Mouse (Mus musculus): ENCODE data around the gene Isy1. TPM values are rescaled to one million over a fixed set of nuclear protein-coding genes. Genes with fewer than 3 reads are reported as not detected.

Isy1 gene
- polyA plus RNA-seq, 1 experiment from 2014 or later: 34.4 TPM

DNA sequence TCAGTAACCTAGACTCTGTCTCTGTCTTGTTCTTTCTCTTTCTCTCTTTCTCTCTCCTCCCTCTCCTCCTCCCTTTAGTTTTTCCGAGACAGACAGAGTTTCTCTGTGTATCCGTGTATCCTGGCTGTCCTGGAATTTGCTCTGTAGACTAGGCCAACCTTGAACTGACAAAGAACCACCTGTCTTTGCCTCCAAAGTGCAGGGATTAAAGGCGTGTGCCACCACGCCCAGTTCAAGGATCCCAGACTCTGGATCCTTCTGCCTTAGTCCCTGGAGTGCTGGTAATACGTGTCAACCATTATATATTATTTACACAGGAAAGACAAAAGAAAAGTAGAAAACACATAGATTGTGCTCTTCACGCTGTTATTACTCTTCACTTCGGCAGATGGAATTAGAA is 32.6 kb upstream of the Isy1 start:
- WGBS: 82% methylated on average over 7 of the region's 7 CpGs
- no peaks in the 10 kb centered on the region for H3K4me1 ChIP-seq (replicated peaks)

DNA sequence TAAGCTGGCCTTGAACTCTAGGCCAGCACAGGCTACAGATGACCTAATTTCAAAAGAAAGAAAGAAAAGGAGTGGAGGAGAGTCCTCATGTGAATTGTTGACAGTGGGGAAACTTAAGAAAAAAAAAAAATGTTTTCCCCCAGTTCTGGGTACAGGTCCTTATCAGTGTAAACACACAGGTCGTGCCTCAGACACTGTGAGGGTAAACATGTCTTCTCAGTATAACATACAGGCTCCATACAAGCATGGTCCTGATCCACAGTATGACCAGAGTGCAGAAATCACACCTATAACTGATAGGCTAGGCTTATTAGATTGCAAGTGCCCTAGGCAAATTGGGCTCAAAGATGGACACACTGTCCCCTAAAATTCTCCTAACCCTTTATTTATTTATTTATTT is 31.8 kb upstream of the Isy1 start:
- no peaks in the 10 kb centered on the region for H3K36me3 ChIP-seq
- no peaks in the 10 kb centered on the region for H3K9me3 ChIP-seq
- ATAC-seq: no peak
- no peak overlapping the region for H3K9ac ChIP-seq (replicated peaks)
- no peaks in the 10 kb centered on the region for H3K27me3 ChIP-seq
- H3K4me3 ChIP-seq (replicated peaks): no peak overlapping the region
- no peaks in the 10 kb centered on the region for H3K4me1 ChIP-seq (replicated peaks)
- 81% methylated on average over 1 of the region's 1 CpGs for WGBS
- H3K27ac ChIP-seq: no peak overlapping the region
- no peak overlapping the region for H3K4me2 ChIP-seq (replicated peaks)

More for the DNA sequence above, 32.6 kb upstream of the Isy1 start:
- Histone ChIP-seq H3K9ac (replicated peaks) (no peak overlapping the region), H3K36me3 (no peaks in the 10 kb centered on the region), H3K9me3 (no peaks in the 10 kb centered on the region), H3K4me3 (replicated peaks) (no peak overlapping the region), H3K27me3 (no peaks in the 10 kb centered on the region), H3K27ac (no peak overlapping the region), H3K4me2 (replicated peaks) (no peak overlapping the region)
- ATAC-seq: no peak

DNA sequence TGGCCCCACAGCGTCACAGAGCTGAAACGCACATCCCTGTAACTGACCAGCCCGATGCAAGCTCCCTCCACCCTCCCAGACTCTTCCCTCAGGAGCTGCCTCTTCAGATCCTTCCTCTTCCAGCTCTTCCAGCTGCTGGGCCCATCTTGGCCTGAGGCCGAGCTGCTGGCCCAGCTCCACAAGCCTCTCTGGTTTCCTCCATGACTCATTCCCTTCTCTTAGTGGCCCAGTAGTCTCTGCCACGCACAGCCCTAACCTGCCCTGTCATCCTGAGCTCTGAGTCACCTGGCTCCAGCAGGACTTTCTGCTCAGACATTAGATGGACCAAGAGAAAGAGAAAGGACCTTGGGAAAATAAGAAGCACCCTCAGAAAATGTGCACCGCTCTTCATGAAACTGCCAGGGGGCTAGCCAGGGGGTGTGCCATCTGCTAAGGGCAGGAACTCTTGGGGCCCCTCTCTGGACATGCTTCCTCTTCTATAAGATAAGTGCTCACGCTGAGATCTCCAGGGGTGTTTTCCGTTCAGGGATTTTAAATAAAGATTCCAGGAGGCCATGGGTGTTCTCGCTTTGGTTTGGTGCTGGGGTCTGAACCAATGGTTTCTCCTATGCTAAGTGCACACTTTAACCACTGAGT is 30.4 kb upstream of the Isy1 start:
- 82% methylated on average over 9 of the region's 9 CpGs for WGBS
- Histone ChIP-seq H3K4me2 (replicated peaks) (no peak overlapping the region), H3K9me3 (no peaks in the 10 kb centered on the region), H3K27ac (no peak overlapping the region), H3K27me3 (no peaks in the 10 kb centered on the region), H3K4me1 (replicated peaks) (no peaks in the 10 kb centered on the region), H3K9ac (replicated peaks) (no peak overlapping the region), H3K4me3 (replicated peaks) (no peak overlapping the region), H3K36me3 (no peaks in the 10 kb centered on the region)
- ATAC-seq: no peak

DNA sequence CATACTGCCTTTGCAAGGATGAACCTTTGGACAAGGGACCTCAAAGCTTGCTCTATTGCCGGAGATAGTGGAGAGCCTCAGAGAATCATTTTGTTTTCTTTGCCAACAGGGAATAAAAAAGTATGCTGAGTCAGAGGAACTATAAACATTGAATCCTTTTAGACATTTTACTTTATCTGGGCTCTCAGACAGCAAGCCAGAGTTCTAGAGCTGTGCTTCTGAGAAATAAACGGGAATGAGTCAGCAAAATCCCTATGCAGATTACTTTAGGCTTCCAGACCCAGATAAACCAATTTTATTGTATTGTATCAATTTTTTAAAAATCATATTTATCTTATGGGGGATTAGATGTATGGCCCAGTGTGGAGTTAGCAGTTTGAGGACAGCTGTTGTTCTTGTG is 28.7 kb upstream of the Isy1 start:
- Histone ChIP-seq H3K27me3 (no peaks in the 10 kb centered on the region), H3K4me1 (replicated peaks) (no peaks in the 10 kb centered on the region), H3K27ac (no peak overlapping the region), H3K4me2 (replicated peaks) (no peak overlapping the region), H3K36me3 (no peaks in the 10 kb centered on the region), H3K9me3 (no peaks in the 10 kb centered on the region), H3K4me3 (replicated peaks) (no peak overlapping the region), H3K9ac (replicated peaks) (no peak overlapping the region)
- ATAC-seq: no peak
- WGBS: 83% methylated on average over 2 of the region's 2 CpGs

DNA sequence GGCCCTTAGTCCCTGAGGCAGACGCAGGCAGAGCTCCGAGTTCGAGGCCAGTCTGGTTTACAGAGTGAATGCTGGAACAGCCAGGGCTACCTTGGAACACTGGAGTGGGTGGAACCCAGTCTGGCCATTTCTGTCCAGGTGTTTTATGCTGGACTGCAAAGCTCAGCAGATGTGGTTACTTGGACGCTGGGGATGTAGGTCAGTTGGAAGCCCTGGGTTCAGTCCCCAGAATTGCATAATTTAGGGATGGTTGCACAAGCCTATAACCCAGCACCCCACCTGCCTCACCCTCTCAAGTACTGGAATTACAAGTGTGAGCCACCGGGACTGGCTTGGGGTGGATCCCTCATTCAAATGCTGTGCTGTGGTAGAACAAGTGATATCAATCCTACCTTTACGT is 27.6 kb upstream of the Isy1 start:
- no peak overlapping the region for H3K9ac ChIP-seq (replicated peaks)
- 88% methylated on average over 6 of the region's 6 CpGs for WGBS
- no peak overlapping the region for H3K27ac ChIP-seq
- no peaks in the 10 kb centered on the region for H3K4me1 ChIP-seq (replicated peaks)
- H3K9me3 ChIP-seq: no peaks in the 10 kb centered on the region
- ATAC-seq: no peak
- H3K27me3 ChIP-seq: no peaks in the 10 kb centered on the region
- H3K4me3 ChIP-seq (replicated peaks): no peak overlapping the region
- H3K36me3 ChIP-seq: no peaks in the 10 kb centered on the region
- H3K4me2 ChIP-seq (replicated peaks): no peak overlapping the region

DNA sequence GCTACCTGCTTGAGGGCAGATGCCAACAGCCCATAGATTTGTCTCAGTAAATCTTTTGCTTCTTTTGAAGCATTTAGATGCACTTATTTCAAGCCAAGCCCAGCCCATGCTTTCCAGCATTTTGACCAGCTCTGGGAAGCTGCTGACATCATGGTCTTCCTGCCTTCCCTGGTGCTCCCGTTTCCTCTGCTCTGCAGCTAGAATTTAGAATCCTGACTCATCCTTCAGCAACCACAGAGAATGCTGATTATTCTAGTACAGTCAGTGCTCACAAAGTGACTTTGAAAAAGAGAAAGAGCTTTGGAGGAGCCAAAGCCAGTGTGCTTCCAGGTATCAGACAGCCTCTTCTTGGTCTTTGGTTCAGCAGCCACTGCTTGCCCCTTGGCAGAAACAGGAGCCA is 18.5 kb upstream of the Isy1 start:
- no peak for ATAC-seq
- Histone ChIP-seq H3K27ac (no peak overlapping the region), H3K27me3 (no peaks in the 10 kb centered on the region), H3K9ac (replicated peaks) (no peak overlapping the region), H3K36me3 (no peaks in the 10 kb centered on the region), H3K9me3 (no peaks in the 10 kb centered on the region), H3K4me2 (replicated peaks) (no peak overlapping the region), H3K4me3 (replicated peaks) (no peak overlapping the region), H3K4me1 (replicated peaks) (no peaks in the 10 kb centered on the region)
- whole genome bisulfite sequencing: 60% methylated on average over 1 of the region's 1 CpGs

DNA sequence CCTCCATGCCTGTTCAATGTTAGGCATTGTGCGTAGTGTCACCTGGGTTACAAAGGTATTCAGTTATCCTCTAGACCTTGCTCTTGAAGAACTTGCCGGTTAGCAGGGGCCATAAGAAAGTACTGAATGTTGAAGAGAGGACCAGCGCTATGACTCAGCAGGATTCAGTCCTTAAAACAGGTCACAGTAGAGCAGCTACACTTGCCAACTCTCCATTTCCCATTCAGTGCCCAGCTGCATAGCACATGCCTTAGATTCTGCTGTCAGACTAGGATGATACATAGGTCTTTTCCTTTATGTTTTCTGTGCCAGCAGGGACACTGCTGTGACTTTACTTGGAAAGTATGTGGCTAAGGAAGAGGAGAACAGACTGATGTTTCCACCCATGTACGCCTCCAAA is 14.8 kb upstream of the Isy1 start:
- no peak for ATAC-seq
- Histone ChIP-seq H3K4me1 (replicated peaks) (peaks cover 19% of the 10 kb centered on the region), H3K9me3 (no peaks in the 10 kb centered on the region)

DNA sequence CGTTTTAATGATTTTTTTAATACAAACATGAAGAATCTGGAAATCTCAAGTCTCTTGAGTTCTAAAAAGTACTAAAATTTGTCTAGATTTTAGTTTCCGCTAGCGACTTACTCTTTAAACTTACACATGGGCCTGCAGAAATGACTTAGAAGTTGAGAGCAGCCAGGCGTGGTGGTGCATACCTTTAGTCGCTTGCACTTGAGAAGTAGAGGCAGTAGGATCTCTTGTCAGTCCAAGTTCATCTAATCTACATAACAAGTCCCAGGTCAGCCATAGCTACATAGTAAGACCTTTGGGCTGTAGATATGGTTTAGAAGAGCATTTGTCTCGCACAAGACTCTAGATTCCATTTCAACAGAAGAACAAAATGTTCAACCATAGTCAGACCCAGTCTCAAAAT is 13.3 kb upstream of the Isy1 start:
- Histone ChIP-seq H3K27me3 (no peaks in the 10 kb centered on the region), H3K4me2 (replicated peaks) (no peak overlapping the region; the same call in 1 of the 2 replicates), H3K27ac (no peak overlapping the region), H3K4me3 (replicated peaks) (no peak overlapping the region), H3K4me1 (replicated peaks) (peaks cover 35% of the 10 kb centered on the region), H3K36me3 (peaks cover 5% of the 10 kb centered on the region; the same call in 1 of the 2 replicates), H3K9ac (replicated peaks) (no peak overlapping the region), H3K9me3 (no peaks in the 10 kb centered on the region)
- ATAC-seq: no peak
- WGBS: 82% methylated on average over 6 of the region's 6 CpGs

More for the DNA sequence above, 14.8 kb upstream of the Isy1 start:
- 0 out of 2 replicates have a peak, but pooled peaks cover under 1% of the 10 kb centered on the region for H3K36me3 ChIP-seq
- H3K27me3 ChIP-seq: no peaks in the 10 kb centered on the region
- no peak overlapping the region for H3K27ac ChIP-seq
- WGBS: 86% methylated on average over 4 of the region's 4 CpGs
- no peak overlapping the region for H3K4me2 ChIP-seq (replicated peaks)
- no peak overlapping the region for H3K4me3 ChIP-seq (replicated peaks)
- no peak overlapping the region for H3K9ac ChIP-seq (replicated peaks)

DNA sequence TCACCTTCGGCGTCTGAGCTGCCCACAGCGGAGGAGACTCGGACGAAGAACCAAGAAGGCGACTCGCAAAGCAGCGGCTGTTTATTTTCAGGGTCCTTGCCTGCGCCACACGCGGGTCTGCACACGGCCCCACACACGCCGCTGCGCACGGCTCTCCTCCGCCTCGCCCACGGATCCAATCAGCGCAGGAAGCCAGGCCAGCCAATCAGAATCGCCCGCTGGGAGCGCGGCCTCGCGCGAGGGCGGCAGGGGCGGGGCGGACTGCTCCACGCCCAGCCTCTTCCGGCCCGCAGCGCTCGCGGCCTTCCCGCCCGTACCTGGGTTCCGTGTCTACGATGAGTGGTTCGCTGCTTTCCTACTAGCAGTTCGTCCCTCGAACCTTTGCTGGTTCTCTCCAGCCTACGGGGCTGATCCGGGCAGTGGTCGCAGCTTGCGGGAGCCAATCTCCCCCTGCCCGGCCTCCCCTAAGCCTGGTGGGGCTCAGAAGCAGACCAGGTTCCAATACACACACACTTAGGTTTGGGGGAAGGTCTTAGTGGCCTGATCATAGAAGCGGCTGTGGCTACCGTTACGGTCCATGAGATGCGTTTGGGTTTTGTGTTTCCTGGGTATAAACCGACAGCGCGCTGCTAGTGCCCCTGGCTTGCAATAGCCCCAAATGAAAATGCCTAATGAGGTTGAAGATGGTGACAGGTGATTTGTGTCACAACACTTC is 12.5 kb upstream of the Isy1 start, which contains the start of gene Cnbp:
Gene Cnbp, minus strand, starts transcription at position 207 of the 715 bp plus-strand sequence.
- H3K27me3 ChIP-seq: no peaks in the 10 kb centered on the region
- H3K4me1 ChIP-seq (replicated peaks): peaks cover 38% of the 10 kb centered on the region
- peak within 1 kb of the TSS; percentile 93 for H3K27ac ChIP-seq
- H3K4me3 ChIP-seq (replicated peaks): peak within 1 kb of the TSS; percentile 99
- H3K36me3 ChIP-seq: peaks cover 5% of the 10 kb centered on the region; the same call in 1 of the 2 replicates
- WGBS: under 1% methylated on average over 53 of the region's 55 CpGs
- H3K9me3 ChIP-seq: no peaks in the 10 kb centered on the region
- H3K4me2 ChIP-seq (replicated peaks): peak within 1 kb of the TSS; percentile 88
- ATAC-seq: peak; percentile 99
- H3K9ac ChIP-seq (replicated peaks): peak within 1 kb of the TSS; percentile 98

DNA sequence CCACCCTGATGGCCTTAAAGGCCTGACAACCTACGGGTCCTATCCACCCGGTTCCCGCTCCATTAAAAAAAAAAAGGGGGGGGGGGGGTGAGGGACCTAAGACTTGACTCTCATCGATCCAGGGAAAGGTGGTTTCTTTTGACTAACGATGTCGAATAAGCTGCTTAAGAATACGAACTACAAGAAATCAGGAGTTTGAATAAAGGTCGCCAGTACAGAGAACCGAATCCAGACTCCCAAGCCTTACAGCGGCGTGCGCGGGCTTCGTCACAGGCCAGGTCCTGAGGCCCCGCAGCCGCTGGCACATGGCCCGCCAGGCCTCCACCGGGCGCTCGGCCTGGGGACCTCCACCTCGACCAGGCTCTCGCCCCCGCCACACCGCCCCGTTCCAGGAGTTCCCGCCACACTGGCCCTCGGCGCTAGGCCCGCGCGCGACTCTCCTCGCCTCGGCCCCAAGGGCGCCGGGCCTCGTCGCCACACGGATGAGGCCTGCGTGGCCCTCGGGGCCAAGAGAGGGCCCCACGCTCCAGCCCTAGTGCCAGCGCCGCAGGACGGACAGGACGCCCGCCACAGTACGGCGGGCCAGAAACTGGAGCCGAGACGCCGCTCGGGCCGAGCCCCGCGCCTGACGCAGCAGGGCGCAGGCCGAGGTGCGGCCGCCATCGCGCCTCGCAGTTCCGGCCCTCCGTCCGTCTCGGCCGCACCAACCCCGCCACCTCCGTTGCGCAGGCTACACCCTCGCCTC is 11.7 kb upstream of the Isy1 start:
- peak overlapping the region; percentile 98 for H3K9ac ChIP-seq (replicated peaks)
- peaks cover 38% of the 10 kb centered on the region for H3K4me1 ChIP-seq (replicated peaks)
- peak; percentile 89 for ATAC-seq

DNA sequence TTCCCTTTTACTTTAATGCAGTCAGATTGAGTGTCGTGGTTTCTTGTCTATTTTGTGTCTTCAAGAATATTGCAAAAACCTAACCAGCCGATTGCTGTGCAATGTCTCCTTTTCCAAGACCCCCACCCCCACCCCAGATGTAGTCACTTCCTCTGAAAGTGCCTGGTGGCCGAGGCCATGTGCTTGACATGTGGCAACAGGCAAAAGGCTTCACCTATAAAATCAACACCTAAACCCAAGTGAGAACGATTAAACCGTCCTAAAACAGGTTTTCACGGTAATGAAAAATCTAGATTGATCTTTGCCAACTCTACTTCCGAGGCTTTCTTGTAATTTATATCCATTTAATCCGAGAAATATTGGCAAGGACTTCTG is 11.2 kb upstream of the Isy1 start:
- ATAC-seq: no peak
- no peaks in the 10 kb centered on the region for H3K27me3 ChIP-seq
- H3K4me3 ChIP-seq (replicated peaks): peak overlapping the region; percentile 99
- peak overlapping the region; percentile 88 for H3K4me2 ChIP-seq (replicated peaks)
- peak overlapping the region; percentile 98 for H3K9ac ChIP-seq (replicated peaks)
- 0% methylated on average over 8 of the region's 8 CpGs for WGBS
- H3K36me3 ChIP-seq: peaks cover 13% of the 10 kb centered on the region
- no peak overlapping the region for H3K27ac ChIP-seq
- H3K4me1 ChIP-seq (replicated peaks): peaks cover 38% of the 10 kb centered on the region
- H3K9me3 ChIP-seq: no peaks in the 10 kb centered on the region

More for the DNA sequence above, 11.7 kb upstream of the Isy1 start:
- Histone ChIP-seq H3K27ac (peak overlapping the region; percentile 93), H3K4me3 (replicated peaks) (peak overlapping the region; percentile 99), H3K27me3 (no peaks in the 10 kb centered on the region), H3K36me3 (peaks cover 8% of the 10 kb centered on the region), H3K9me3 (no peaks in the 10 kb centered on the region), H3K4me2 (replicated peaks) (peak overlapping the region; percentile 88)
- under 1% methylated on average over 73 of the region's 73 CpGs for WGBS

DNA sequence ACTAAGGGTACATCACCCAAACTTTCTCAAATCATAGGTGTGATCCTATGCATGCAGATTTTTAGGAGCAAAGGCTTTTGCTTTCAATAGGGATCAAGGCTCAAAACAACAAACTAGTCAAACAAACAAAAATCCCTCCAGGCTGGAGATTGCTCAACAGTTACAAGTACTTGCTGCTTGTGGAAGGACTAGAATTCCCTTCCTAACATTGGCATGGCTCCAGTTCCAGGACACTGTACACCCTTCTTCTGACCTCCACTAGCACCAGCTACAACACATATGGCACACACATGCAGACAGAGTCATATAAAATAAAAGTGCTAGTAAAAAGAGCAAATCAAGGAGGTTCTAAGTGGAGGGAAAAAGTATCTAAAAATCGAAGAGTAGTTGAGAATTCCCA is 8.2 kb upstream of the Isy1 start:
- Histone ChIP-seq H3K9ac (replicated peaks) (no peak overlapping the region), H3K9me3 (no peaks in the 10 kb centered on the region), H3K36me3 (peaks cover 40% of the 10 kb centered on the region), H3K4me3 (replicated peaks) (no peak overlapping the region), H3K4me2 (replicated peaks) (no peak overlapping the region), H3K4me1 (replicated peaks) (peaks cover 38% of the 10 kb centered on the region), H3K27me3 (no peaks in the 10 kb centered on the region), H3K27ac (no peak overlapping the region)
- 86% methylated on average over 1 of the region's 1 CpGs for WGBS
- no peak for ATAC-seq

Measured in midbrain, embryonic 13.5 days (tissue).